Mouse (Mus musculus): ENCODE measurements around the gene Mcts2.

Gene Mcts2

DNA sequence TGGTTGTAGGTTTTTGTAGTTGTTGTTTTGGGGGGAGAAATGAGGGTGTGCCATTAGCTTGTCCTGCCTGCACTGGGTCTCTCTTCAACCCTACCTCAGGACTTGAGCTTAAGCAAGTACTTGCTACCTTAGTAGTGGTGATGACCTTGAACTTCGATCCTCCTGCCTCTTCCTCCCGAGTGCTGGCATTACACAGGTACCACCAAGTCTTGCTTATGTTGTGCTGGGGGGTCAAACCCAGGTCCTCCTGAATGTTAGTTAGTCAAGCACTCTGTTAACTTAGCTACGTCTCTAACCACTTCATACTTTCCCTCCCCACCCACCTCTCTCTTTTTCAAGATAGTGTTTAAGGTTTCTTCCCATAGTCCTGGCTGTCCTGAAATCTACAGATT is 37.5 kb downstream of the Mcts2 start:
- no peak for DNase-seq (ENCODE audit: extremely low spot score, low read depth, low spot score)

DNA sequence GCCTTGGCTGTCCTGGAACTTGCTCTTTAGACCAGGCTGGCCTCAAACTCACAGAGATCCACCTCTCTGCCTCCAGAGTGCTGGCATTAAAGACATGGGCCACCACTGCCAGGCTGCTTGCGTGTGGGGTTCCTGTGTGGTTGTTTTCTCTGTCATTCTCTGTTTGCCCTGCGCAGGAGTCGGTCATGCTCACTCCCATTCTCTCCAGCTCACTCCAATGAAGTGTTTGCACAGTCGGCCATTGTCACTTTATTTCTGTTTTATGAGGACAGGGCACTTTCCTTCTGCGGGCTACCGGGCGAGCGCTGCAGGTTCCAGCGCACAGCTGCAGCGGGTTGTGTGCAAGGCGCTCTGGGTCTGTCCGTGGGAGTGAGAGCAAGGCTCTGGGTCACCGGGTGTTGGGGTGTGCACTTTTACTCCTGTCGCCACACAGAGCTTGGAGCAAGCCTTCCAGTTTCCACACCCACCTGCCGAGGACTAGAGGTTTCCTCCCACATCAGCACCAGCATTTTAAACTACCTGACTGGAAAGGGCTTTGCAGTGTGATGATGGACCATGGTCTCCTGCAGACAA is 38.4 kb downstream of the Mcts2 start:
- no peak for DNase-seq (ENCODE audit: extremely low spot score, low read depth, low spot score)

DNA sequence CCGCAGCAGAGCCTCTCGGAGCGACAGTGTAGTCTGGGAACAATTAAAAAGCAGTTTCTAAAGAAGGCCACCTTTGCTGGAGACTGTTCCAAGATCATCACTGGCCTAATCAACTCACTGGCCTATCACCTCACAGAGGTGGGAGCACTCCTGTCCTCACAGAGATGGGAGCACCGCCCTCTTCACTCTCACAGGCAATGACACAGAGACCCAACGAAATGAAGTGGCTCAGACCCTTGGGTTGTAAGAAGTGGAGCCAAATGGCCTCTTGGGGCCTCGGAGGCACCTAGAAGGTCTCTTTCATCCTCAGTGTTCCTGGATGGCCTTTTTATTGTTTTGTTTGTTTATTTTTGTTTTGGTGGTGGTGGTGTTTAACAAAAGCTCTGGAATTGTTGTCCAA is 39.4 kb downstream of the Mcts2 start:
- no peak for DNase-seq (ENCODE audit: extremely low spot score, low read depth, low spot score)

DNA sequence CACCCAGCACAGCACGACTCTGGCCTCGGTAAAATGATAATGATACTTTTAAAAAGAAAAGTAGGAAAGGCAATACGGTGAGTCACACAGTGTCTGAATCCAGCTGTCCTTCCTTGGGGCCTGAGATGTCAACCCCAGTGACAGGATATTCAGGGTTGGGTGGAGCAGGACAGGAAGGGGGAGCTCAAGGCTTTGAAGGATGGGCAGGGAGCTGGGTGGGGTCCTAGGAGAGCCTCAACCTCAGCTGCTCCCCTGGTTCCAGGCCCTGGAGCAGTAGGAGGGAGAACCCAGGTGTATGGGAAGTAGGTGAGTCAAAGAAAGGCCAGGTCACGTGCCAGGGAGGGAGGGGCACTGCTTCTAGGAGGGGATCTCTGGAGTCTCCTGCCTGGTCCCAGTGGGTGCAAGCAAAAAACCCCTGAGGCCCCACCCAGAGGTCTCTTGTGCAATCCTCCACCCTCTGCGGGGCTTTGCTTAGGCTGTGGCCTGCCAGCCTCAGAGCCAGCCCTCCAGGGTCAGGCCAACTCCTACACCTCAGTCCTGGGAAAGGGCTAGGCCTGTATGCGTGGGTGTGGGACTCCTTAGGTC is 40.0 kb downstream of the Mcts2 start:
- no peak for DNase-seq (ENCODE audit: extremely low spot score, low read depth, low spot score)

DNA sequence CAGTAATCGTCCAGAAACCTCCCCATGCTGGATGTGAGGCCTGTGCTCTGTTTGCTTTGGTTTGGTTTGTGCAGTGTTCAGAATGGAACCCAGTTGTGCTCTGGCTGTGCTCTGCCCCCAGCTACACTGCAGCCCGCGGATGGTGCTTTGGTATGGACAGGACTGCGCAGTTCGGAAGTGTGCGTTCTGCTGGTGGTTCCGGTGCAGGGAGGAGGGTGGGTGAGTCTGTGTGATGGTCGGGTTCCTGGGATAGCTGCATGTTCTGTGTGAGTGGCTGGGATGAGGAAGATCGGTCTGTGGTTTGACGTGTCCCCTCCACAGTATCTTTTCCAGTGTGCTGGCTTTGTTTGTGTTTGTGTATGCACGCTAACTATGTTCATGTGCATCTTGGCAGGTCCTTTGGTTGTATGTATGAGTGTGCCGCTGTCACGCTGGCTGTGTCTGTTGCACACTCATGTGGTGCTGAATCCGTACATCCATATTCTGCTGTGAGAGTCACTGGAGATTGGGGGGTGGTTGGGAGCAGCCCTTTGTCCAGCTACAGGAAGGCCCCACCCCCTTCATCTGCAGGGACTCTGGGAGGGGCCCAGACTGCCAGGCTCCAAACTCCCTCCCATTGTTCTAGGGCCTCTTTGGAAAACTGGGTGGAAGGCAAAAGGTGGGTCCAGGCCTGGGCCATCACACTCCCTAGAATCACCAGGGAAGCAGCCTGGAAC is 41.1 kb downstream of the Mcts2 start:
- no peak for DNase-seq (ENCODE audit: extremely low spot score, low read depth, low spot score)

DNA sequence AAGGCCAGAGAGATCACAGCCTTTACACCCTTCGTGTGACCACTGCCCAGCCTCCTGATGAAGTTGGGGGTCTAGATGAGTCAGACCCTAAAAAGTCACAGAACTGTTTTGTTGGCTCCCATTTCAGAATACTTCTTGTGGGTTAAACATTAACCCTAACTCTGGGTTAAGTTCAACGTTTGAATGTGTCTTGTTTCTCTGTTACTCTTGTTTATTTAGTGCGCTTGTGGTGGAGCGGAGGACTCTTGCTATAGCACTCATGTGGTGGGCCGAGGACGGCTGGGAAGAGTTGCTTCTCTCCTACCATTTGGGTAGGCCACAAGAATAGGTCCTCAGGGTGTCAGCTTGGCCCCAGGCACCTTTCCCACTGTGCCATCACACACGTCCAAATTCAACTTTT is 41.8 kb downstream of the Mcts2 start:
- DNase-seq (ENCODE audit: extremely low spot score, low read depth, low spot score), result no peak

DNA sequence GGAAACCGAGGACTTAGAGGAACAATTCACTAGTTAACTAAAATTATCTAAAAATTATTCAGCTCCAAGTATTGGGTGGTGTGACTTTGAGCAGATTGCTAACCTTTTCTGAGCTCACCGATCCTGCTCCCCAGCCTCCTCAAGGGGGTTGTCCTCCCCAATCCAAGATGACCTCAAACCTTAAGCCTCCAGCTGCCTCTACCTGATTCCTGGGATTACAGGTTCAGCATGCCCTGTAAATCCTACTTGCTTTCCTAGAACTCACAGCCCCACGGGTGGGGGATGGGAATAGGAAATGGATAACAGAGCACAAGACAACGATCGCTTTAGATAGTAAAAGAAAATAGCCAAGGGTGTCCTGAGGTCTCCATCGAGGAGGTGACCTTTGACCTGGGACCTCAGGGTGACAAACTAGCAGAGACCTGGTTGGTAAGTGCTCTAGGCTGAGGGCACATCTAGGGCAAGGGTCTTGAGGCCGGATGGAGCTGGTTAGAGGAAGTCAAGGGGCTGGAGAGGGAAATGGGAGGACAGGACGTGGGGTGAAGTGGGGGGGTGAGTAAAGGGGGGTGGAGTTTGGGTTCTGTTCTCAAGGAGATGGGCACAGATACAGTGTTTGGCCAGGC is 42.3 kb downstream of the Mcts2 start:
- no peak for DNase-seq (ENCODE audit: extremely low spot score, low read depth, low spot score)

DNA sequence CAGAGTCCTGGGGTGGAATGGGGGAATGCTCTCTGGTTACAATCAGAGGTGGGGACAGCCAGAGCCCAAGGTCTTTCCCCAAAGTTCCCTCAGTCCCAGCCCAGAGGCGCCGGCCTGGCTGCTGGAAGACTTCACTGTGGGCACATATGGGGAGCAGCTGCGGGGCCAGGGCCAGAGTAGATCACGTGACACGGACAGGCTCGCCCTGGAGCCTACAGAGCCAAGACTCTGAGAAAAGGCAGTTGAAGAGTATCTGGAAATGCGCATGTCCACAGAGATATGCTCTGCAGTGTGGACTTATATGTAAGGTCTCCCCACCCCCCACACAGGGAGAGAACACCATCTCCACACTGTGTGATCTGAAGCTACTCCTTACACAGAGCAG is 42.8 kb downstream of the Mcts2 start:
- DNase-seq (ENCODE audit: extremely low spot score, low read depth, low spot score), result no peak

DNA sequence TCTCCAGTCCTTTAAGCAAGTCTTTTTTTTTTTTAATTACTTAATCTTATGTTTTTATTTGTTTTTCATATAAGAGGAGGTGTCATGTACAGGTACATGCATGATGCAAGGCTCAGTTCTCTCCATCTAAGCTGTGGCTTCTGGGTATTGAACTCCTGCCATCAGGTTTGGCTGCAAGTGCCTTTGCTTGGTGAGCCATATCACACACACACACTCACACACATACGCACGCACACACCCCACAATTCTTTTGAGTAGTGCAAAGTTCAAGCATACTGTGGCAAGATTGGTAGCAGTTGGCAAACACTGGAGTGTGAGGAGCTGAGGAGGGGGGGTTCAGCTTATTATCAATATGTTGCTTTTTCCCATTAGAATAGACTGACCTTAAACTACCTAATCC is 46.4 kb downstream of the Mcts2 start:
- DNase-seq (ENCODE audit: extremely low spot score, low read depth, low spot score), result no peak

DNA sequence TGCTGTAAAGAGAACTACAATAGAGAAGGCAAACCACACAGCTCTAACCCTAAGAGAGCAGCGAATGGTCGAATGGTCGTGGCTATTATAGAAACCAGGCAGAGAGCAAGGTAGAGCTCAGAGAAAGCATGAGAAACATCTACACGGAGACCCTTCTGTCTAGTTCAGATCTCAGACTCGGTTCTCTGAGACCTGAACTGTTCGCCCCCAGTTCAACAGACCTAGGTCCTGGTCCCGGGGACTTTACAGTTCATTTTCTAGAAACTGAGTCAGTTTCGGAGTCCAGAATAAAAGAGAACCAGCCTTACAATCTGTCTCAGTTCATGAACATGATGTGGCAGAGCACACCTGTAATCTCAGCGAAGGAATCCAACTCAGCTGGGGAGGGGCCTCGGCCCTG is 47.7 kb downstream of the Mcts2 start:
- no peak for DNase-seq (ENCODE audit: extremely low spot score, low read depth, low spot score)

DNA sequence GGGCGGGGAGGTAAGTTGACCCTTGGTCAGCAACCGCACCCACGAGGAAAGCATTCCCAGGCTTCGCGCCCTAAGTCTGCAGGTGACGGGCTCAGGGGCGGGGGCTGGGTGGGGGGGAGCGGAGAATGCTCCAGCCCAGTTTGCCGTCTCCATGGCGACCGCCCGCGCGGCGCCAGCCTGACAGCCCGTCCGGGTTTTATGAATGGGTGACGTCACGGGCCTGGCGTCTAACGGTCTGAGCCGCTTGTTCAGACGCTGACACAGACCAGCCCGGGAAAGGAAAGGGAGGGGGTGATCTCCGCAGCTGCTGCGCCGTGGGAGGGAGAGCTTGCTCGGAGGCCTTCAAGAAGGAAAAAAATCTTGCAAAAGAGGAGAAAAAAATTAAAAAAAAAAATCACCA is 48.1 kb downstream of the Mcts2 start:
- peak; percentile 93 for DNase-seq (ENCODE audit: extremely low spot score, low read depth, low spot score)

DNA sequence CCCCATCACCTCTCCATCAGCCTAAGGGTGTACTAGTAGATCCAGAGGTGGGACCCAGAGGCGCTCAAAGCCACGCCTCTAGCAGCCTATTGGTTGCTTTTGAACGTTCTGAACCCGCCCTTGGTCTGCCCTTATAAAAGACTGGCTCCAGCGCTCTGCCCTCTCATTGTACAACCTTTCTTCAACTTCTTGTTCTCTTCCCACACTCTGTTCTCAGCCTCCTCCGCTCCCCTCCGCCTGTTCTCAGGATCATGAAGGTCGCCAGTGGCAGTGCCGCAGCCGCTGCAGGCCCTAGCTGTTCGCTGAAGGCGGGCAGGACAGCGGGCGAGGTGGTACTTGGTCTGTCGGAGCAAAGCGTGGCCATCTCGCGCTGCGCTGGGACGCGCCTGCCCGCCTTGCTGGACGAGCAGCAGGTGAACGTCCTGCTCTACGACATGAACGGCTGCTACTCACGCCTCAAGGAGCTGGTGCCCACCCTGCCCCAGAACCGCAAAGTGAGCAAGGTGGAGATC is 49.3 kb downstream of the Mcts2 start, which contains the start of gene Id1:
TSS of gene Id1 (plus strand) at position 162 of the 512 bp plus-strand sequence.
- DNase-seq (ENCODE audit: extremely low spot score, low read depth, low spot score), result peak; percentile 97

DNA sequence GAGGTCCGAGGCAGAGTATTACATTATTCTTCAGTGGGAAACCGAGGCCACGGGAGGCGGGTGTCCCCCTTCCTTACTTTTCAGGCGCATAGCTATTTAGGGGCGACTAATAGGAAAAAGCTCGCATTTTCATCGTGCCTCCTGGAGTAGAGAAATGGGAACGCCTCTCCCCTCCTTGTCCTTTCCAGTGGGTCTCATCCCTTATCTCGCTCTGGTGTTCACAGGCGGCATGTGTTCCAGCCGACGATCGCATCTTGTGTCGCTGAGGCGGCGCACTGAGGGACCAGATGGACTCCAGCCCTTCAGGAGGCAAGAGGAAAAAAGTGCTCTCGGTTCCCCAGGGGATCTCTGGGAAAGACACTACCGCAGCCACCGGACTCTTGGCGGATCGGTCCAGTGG is 49.9 kb downstream of the Mcts2 start:
- no peak for DNase-seq (ENCODE audit: extremely low spot score, low read depth, low spot score)
